Mouse (Mus musculus): ENCODE measurements around the gene Aaas.

Aaas gene

DNA sequence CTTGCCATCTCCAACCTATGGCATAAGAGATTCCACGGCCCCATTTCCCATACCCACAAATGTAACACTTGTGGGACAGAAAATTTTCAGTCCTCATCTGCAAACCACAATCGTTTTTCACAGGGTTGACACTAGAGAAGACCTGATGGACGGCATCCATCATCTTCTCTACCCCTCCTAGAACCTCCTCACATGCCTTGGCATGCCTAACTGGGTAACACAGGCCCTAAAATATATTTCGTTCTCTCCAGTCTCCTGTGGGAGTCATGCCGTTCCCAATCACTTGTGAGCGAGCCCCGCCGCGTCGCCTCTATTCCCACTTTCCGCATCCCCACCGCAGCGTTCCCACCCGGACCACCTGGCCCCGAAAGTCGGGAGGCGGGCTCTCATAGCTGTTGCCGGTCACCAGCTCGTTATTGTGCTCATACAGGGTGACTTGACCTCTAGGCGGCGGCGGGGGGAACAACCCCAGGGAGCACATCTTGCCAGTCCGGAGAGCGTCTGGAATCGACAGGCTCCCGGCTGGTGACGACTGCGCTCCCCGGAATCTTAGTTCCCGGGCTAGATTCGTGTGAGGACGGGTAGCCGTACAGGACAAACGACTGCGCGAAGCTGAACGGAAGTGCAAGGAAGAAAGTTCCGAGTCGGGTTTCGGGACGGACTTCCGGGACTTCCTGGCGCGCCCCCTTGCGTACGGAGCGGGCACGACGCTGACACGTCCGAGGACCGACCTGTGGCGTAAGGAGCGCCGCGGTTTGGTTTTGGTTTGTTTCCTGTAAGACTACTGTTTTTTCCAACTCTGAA is at the start of gene Aaas:
TSS of gene Aaas (minus strand) at position 634 of the 804 bp plus-strand sequence.
- DNase-seq, result peak; percentile 97

DNA sequence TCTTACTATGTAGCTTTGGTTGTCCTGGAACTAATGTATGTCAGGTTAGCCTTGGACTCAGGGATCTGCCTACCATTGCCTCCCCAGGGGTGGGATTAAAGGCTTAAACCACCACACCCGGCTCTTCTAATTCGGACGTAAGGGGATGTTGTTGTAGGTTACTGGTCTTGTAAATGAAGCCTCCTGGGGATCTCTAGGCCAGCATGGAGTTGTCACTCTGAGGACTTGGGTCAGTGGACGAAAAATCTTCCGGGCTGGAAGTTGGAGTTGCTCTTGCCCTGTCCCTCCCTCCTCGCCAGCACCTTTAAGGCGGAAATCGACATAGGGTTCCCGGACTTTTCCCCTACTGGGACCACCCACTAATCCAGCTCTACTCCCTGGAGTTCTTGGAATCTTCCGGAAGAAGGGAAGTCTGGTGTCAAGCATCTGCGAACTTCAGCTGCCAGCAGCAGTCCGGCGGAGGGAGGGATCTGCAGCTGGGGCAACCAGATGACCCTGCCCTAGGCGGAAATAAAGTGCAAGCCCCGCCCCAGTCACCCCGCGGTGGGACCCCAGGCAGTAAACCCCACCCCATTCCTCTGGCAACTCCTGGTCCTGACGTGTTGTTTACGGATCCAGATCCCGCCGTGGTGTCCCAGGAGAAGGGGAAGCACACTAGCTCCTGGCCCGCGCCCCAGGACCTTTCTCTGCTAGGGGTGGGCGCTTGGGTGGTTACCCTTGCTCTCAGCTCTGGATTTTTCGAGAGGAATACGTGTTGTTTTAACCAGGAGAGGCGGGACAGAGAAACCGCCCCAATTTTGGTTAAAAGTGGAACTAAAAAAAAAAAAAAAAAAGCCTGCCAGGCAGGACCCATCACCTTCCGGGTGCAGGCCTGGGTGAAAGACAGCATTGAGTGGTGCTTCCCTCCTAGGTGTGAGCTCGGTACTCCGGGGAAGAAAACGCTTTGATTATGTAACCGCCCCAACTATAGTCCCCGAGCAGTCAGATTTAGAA is 49.0 kb upstream of the Aaas start:
- peak; percentile 94 to 98 for DNase-seq

DNA sequence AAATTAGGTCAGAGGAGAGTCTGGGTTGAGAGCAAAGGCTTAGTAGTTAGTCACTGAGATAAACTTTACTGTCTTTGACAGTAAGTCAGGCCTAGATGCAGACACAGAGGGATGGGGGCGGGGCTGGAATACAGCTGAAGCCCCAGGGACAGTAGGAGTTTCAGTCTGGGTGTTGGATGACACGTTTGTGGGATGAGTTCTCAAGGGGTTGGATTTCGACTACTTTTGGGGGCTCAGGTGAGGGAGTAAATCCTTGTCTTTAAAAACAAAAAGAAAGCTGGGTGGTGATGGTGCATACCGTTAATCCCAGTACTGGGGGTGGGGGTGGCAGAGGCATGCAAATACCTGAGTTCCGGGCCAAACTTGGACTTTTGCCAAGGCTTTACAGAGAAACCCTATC is 48.1 kb upstream of the Aaas start:
- peak in 1 of 2 experiments; percentile 43 for DNase-seq

DNA sequence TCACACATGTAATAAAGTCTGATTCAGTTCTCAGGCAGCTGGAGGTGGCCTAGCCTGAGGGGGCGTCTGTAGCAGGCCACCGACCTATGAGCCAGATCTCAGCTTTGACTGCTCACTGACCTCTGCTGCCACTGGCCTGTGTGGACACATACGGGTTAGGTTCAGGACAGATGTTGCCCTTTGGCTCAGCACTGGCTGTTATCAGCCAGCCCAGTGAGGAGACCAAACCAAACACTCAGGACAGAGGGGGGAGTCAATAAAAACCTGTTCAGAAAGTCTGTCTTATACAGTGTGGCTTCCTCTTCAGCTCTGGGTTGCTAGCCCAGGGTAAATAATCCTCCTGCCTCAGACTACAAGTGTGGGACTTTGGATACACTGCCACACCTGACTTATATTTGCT is 44.5 kb upstream of the Aaas start:
- DNase-seq, result peak; percentile 16 to 50

DNA sequence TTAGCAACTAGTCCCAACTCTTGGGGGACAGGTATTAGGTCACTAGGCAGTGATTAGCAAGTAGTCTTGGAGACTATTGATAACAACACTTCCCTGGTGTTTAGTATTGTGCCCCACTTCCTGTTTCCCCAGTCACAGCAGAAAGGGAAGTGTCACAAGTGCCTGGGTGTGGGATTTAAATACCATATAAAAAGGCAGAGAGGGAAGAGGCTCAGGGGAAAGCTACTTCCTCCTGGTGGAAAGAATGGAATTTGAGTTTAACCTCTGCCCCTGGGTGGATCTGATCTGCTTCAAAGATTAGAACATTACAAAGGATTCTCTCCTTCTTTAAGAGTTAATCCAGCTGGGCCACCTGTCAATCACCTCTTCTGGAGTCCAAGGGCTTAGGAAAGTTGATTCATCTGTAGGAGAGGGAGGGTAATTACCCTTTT is 43.0 kb upstream of the Aaas start:
- no peak for DNase-seq

DNA sequence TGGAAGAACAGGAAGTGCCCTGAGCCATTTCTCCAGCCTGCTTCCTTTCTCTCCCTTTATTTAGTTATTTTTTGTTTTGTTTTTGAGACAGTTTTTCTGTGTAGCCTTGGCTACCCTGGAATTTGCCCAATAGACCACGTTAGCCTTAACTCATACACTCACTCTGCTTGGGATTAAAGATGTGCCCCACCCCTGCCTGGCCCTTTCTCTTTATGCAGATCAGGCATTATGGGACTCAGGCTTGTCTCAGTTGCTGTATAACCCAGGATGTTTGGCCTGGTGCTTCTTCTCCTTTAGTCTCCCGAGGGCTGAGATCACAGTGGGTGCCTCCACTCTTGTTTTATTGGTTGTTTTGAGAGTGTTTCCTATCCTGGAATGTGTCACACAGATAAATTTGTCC is 41.9 kb upstream of the Aaas start:
- DNase-seq, result no peak

DNA sequence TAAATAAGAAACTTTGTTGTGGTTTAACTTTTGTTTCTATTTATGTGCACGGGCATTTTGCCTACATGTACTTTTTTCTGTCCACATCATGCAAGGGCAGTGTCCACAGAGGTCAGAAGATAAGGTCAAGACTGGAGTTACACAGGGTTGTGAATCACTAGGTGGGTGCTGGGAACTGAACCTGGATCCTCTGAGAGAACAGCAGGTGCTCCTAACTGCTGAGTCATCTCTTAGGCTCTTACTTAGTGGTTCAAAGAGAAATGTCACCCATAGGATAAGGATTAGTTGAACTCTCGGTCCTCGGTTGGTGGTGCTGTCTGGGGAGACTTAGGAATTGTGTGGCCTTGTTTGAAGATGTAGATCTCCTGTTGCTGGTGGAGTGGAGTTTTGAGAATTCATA is 38.4 kb upstream of the Aaas start:
- DNase-seq, result no peak

DNA sequence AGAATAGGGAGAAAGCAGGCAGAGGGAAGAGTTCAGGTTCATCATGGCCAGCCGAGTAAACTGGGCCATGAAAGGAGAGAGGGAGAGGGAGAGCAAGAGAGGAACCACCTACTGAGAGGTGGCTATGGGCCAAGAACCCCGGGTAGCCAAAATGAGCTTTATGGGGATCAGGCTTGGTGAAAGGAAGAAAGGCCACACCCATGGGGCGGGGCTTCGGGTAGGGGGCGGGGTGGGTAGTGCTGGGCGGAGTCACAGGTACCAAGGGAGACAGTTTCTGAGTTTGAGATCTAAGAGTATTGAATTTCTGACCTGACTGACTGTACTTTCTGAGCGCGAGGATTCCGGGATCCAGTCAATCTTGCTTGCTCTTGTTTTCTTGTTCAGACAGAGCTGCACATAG is 36.1 kb upstream of the Aaas start:
- DNase-seq, result peak in 1 of 2 experiments; percentile 20

DNA sequence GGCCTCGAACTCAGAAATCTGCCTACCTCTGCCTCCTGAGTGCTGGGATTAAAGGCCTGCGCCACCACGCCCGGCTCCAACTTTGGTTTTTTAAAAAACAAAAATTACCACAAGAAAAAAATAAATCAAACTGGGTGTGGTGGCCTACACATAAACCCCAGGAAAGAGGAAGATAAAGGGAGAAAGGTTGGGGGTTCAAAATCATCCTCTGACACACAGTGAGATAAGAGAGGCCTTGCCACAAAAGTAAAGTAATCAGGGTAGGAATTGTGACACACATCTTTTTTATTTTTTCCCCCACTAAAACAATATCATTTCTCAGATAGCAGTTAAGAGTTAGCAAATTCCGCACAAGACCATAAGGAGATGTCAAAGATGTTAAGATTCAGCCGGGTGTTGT is 33.1 kb upstream of the Aaas start:
- no peak for DNase-seq

DNA sequence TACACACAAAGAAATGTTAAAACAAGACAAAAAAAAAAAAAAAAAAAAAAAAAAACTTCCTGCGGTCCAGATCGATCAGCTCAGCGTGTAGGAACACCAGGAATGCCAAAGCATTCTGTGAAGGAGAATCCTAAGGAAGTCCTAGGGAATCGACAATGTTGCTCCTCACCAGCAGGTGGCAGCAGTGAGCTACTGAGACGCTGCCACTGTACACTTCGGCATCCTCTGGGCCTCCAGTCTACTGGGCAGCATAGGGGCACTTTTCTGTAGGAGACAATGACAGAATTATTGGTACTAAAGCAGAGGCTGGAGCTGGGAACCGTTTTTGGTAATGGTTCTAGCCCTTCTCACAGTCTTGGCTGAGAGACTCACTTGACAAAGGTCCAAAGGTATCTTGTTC is 31.0 kb upstream of the Aaas start:
- DNase-seq, result peak; percentile 87 to 91

DNA sequence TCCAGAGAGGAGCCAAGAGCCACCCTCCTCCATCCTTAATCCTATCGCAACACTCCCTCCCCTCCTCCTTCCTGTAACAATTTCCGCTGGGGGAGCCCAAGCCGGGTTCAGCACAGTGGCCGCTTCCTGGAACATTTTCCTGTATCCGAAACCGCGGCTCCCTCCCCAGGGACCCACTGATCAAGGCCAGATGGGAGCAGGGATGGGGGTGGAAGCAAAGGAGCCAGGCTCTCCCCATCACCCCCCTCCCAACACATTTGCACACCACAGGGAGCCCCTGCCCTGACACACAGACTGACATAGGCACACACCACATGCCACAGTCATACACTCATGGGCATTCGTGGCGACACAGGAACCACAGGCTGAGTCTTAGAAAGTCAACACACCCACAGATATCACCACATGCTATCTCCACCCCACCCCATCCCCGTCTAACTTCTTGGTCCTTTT is 27.3 kb upstream of the Aaas start:
- peak; percentile 83 to 89 for DNase-seq

DNA sequence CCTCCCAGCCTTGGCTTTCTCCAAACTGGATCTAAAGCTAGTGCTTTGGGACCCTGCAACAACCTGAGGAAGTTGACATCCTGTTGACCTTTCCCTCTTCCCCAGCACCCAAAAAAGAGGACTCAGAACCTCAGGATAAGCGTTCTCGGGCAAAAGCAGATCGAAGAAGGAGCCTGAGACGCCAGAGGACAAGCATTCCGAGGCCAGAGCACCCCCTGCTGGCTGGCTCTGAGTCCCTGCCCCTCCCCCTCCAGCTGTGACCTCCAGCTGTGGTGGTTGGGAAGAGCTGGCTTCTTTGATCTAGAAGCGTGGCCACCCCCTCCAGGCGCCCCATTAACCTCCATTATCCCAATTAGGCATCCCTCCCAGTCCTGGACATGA is 26.6 kb upstream of the Aaas start:
- DNase-seq, result peak; percentile 92 to 94

DNA sequence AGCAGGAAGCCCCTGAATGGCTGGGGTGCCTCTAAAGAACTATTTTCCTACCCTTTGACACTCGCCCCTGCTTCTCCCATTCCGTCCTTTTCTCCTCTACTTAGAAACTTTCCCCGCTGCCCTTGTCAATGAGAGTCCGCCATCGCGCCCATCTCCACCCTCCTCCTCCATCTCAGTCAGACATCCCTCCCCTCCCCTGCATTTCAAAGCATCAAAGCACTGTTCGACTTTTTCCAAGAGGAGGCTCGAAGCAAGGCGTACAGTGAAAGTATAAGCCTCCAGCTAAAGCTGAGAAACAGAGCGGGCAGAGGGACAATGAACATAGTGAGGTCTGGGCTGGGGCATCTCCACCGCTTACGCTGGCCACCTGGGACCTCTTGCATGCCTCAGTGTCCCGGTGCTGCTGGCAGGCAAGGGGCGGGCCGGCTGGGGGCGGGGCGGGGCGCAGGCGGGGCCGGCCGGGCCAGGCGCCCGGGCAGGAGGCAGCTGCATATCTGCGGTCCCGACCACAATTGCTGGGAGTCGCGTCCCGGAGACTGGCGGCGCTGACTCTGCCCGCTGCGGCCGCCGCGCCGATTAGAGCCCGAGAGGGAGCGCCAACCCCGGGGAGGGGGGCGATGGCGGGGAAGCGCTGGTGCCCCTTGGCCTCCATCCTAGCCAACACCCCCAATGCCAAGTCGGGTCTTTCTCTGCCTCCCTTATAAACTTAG is 26.0 kb upstream of the Aaas start:
- peak; percentile 61 to 80 for DNase-seq

DNA sequence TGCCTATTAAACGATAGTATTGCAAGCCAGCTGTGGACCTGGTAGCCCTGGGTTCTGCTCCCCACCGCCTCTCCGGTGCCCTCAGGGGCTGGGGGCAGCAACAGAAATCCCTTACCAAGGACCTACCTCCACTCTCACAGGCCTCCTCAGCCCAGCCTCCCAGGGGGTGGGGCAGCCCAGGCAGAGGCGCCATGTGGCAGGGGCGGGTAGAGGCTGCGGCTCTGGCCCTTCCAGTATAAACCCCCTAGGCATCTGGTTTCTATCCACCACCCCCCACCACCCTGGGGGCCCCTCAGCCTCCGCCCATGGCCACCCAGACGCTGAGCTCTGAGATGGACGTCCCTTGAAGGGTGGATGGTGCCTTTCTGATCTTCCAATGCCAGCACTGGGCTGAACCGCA is 20.2 kb upstream of the Aaas start:
- no peak for DNase-seq

DNA sequence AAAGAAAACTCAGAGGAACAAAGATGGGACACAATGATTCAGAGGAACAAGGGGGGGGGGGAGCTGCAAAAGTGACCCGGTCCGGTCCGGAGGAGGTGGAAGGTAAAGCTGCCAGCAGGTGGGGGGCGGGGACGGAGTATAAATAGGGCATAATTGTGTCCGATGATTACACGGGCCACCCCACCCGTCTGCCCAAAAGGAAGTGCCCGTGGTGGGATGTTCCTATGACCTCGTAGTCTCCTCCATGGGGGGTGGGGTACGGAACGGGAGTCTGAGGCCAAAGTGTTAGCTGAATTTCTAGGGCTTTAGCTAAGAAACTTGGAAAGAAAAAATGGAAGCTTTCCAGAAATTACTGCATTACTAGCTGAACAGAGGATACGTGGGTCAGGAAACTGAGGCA is 19.4 kb upstream of the Aaas start:
- peak in 1 of 2 experiments; percentile 36 for DNase-seq

DNA sequence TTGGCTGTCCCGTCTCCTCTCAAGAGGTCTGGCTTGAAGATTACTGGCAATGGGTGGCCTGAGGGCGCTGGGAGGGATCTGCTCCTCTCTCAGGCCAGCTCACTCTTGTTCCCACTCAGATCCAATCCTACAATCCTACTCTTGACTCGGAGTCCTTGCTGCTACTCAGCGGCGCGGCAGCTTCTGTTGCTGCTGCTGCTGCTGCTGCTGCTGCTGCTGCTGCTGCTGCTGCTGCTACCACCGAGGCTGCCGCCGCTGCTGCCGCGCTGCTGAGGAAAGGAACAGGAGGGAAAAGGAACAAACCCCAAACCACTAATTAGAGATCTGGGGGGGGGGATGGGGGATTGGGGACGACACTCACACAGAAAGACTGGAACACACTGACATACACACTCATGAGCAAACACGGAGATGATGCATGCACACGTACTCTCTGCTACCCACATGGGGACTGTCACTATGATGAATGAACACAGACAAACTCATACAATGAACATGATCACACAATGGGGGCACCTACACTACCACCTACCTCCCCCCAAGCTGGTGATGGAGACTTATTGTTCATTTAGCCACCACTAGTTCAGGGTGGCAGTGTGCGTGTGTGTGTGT is 16.3 kb upstream of the Aaas start, which contains the start of gene Sp7:
TSS of gene Sp7 (minus strand) at position 450 of the 612 bp plus-strand sequence.
- DNase-seq, result no peak

DNA sequence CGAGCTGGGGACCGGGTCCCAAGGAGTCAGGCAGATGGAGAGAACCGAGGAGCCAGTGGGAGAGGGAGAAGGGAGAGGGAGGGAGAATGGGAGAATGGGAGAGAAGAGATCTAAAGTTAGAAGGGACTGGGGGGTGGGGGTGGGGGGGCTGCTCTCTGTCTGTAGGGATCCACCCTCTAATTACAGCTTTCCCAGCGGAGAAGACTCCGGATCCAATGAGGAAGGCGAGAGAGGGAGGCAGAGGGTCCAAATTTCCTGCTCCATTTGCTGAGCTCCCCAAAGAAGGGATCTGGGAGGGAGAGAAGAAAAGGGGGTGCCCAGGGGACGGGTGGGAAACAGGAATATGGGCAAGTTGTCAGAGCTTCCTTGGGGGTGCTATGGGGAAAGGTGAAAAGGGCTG is 15.7 kb upstream of the Aaas start:
- DNase-seq, result no peak

DNA sequence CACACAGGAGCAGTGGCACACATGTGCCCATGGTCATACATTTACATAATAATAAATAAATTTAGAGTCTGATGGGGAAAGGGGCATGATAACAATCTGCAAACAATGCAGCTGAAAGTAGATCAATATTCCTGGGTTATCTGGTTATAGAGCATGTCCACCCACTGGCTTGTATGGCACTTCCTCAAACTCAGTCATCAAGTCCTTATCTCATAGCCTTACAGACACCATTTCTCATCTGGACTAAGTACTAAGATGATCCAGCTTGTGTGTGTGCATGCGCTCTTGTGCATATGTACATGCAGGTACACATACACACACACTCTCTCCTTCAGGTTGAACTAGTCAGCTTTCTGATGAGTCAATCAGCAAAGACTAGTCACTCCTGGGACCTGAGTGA is 14.1 kb upstream of the Aaas start:
- no peak for DNase-seq

DNA sequence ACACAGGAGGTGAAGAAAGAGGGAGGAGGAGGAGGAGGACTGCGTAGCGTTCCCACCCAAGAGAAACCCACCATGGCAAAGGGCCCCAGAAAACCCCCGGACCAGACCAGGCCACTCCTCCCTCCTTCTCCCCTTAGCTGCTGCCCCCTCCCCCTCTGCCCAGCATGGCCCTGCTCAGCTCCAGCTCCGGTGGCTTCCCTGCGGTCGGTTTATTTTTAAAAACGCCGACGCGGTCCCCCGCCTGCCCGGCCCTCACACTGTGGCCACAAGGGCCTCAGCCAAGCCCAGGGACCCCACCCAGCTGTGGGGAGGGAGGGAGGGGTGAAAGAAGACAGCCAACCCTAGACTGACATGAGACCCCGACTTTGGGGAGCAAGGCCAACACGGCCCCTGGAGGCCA is 12.1 kb upstream of the Aaas start:
- DNase-seq, result no peak

DNA sequence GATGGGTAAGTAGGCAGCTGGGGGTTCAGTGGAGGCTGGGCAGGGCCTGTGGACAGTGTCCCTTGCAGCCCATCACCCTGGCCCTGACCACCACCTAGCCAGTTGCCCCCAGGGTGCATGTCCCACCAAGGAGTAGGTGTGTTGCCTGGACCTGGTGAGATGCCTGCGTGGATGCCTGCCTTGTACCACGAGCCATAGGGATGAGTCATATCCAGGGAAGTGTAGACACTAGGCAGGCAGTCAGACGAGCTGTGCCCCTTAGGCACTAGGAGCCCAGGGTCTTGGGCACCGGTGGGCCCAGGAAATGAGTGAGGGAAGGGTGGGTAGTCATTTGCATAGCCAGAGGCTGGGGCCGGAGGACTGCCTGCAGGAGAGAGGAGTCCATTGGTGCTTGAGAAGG is 8.3 kb upstream of the Aaas start:
- no peak for DNase-seq

DNA sequence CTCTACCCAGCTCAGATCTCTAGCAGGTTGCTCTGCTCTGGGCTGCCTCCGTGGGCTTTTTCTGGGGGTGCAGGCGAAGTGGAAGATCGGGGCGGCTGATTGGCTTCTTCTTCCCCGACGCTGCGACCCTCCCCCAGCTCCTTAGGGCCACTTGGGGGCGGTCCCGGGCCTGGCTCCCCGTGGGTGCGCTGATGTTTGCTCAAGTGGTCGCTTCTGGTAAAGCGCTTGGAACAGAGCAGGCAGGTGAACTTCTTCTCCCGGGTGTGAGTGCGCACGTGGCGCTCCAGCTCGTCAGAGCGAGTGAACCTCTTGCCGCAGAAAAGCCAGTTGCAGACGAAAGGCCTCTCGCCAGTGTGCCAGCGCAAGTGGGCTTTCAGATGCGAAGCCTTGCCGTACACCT is 7.6 kb upstream of the Aaas start:
- no peak for DNase-seq

DNA sequence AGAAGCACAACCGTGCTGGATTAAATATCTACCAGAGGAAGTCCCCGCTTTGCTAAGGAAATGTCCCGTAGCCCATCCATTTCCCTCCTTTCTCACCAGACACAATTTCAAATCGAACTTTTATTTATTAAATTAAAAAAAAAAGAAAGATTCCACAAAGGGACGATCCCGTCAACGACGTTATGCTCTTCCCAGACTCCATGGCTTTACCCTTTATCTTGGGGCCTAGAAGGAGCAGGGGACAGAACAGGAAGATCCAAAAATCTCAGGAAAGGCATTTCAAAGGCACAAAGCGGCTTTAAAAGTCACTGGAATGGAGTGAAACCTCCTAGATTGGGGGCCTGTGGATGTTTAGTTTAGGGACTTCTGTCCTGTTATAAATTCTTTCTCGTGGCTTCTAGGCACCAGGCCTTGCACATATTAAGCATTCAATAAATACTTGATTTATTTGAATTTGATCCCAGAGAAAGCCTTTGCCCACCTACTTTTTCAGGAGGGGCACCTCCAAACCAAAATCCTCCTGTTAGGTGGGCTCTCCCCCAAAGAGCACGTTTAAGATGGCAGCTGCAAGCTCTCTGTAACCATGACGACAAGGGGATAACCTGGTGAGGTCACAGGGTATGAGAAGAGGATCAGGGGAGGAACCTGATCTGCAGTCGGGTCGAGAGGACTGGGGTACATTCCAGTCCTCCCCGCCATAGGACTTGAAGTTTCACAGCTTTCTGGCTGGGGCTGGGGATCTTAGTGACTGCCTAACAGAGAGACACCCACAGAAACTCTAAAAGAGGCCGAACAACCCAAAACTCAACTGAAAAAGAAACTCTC is 6.1 kb upstream of the Aaas start:
- DNase-seq, result no peak
